Mouse (Mus musculus) kidney, adult 8-10 months (tissue): ENCODE data around the gene Midn.
"Not testable (repeated sequence)": the region's sequence is repeated elsewhere in the genome, so short reads cannot be mapped to it uniquely, and the experiment has no call there.

Experiments
- DNase-seq, 2 experiments: peaks; one replicate each; pipeline ENCODE4 v3.0.0; 2022

Midn gene

GRCm38 (mm10) chr10:80159021-80159560 lies 11.0 kb downstream of the Midn start:
- DNase-seq: peak; percentile 68 to 69

GRCm38 (mm10) chr10:80159561-80160454 lies 11.7 kb downstream of the Midn start:
- peak; percentile 98 to 99 for DNase-seq

GRCm38 (mm10) chr10:80160455-80161371 lies 12.6 kb downstream of the Midn start:
- DNase-seq: peak; percentile 98

GRCm38 (mm10) chr10:80161522-80162242 lies 13.6 kb downstream of the Midn start:
- peak; percentile 48 to 64 for DNase-seq

GRCm38 (mm10) chr10:80162243-80162608 lies 14.2 kb downstream of the Midn start:
- no peak for DNase-seq

GRCm38 (mm10) chr10:80162716-80163299 lies 14.7 kb downstream of the Midn start:
- peak in 1 of 2 experiments; percentile 20 for DNase-seq

- peak; percentile 16 to 35 for DNase-seq
Measured at GRCm38 (mm10) chr10:80163721-80164120, 15.6 kb downstream of the Midn start.

GRCm38 (mm10) chr10:80164161-80164997 lies 16.3 kb downstream of the Midn start:
- DNase-seq: peak; percentile 35 to 39

GRCm38 (mm10) chr10:80164998-80165344 lies 16.9 kb downstream of the Midn start:
- DNase-seq: peak; percentile 97 to 99

- peak; percentile 56 to 61 for DNase-seq
Measured at GRCm38 (mm10) chr10:80165392-80166128, 17.5 kb downstream of the Midn start, which contains the start of gene Cirbp. Gene Cirbp (plus strand): TSS chr10:80165985.

- not testable (repeated sequence) for DNase-seq
Measured at GRCm38 (mm10) chr10:80166136-80166535, 18.1 kb downstream of the Midn start.

- peak; percentile 97 to 98 for DNase-seq
Measured at GRCm38 (mm10) chr10:80167460-80168037, 19.5 kb downstream of the Midn start.

- DNase-seq: peak; percentile 93 to 95
Measured at GRCm38 (mm10) chr10:80168038-80168661, 20.1 kb downstream of the Midn start.

GRCm38 (mm10) chr10:80169070-80169469 lies 21.0 kb downstream of the Midn start:
- no peak for DNase-seq

- peak in 1 of 2 experiments; percentile 9 for DNase-seq
Measured at GRCm38 (mm10) chr10:80169651-80170050, 21.6 kb downstream of the Midn start.

- DNase-seq: peak; percentile 13 to 22
Measured at GRCm38 (mm10) chr10:80170052-80170451, 22.0 kb downstream of the Midn start.

GRCm38 (mm10) chr10:80170601-80171021 lies 22.5 kb downstream of the Midn start:
- DNase-seq: peak in 1 of 2 experiments; percentile 15

- no peak for DNase-seq
Measured at GRCm38 (mm10) chr10:80171252-80171651, 23.2 kb downstream of the Midn start.
